Mouse (Mus musculus): Measurements from ENCODE around the gene Ubald2.
"Not testable (repeated sequence)": the region's sequence is repeated elsewhere in the genome, so short reads cannot be mapped to it uniquely, and the experiment has no call there.

Gene Ubald2

GRCm38 (mm10) chr11:116433356-116434286 lies at the start of gene Ubald2:
TSS of gene Ubald2 (plus strand) at chr11:116434094.
- DNase-seq (ENCODE audit: low read depth, low spot score): peak; percentile 100

GRCm38 (mm10) chr11:116384171-116384570 lies 49.7 kb upstream of the Ubald2 start:
- DNase-seq (ENCODE audit: low read depth, low spot score): no peak

GRCm38 (mm10) chr11:116385999-116386398 lies 47.9 kb upstream of the Ubald2 start:
- DNase-seq (ENCODE audit: low read depth, low spot score): no peak

GRCm38 (mm10) chr11:116387086-116388071 lies 46.5 kb upstream of the Ubald2 start:
- peak; percentile 23 for DNase-seq (ENCODE audit: low read depth, low spot score)

GRCm38 (mm10) chr11:116388841-116389480 lies 44.9 kb upstream of the Ubald2 start:
- peak; percentile 87 for DNase-seq (ENCODE audit: low read depth, low spot score)

- no peak for DNase-seq (ENCODE audit: low read depth, low spot score)
Observed at GRCm38 (mm10) chr11:116394769-116395168, 39.1 kb upstream of the Ubald2 start.

- DNase-seq (ENCODE audit: low read depth, low spot score): no peak
Observed at GRCm38 (mm10) chr11:116396276-116396933, 37.5 kb upstream of the Ubald2 start.

GRCm38 (mm10) chr11:116396934-116397330 lies 37.0 kb upstream of the Ubald2 start:
- DNase-seq (ENCODE audit: low read depth, low spot score): no peak

- DNase-seq (ENCODE audit: low read depth, low spot score): peak; percentile 30
Observed at GRCm38 (mm10) chr11:116397517-116398347, 36.2 kb upstream of the Ubald2 start.

- DNase-seq (ENCODE audit: low read depth, low spot score): no peak
Observed at GRCm38 (mm10) chr11:116398348-116398677, 35.6 kb upstream of the Ubald2 start.

GRCm38 (mm10) chr11:116400560-116400959 lies 33.3 kb upstream of the Ubald2 start:
- no peak for DNase-seq (ENCODE audit: low read depth, low spot score)

- DNase-seq (ENCODE audit: low read depth, low spot score): no peak
Observed at GRCm38 (mm10) chr11:116405601-116406000, 28.3 kb upstream of the Ubald2 start.

- DNase-seq (ENCODE audit: low read depth, low spot score): peak; percentile 63
Observed at GRCm38 (mm10) chr11:116406231-116406728, 27.6 kb upstream of the Ubald2 start.

- DNase-seq (ENCODE audit: low read depth, low spot score): no peak
Observed at GRCm38 (mm10) chr11:116409008-116409407, 24.9 kb upstream of the Ubald2 start.

GRCm38 (mm10) chr11:116410415-116410814 lies 23.5 kb upstream of the Ubald2 start:
- not testable (repeated sequence) for DNase-seq (ENCODE audit: low read depth, low spot score)

- DNase-seq (ENCODE audit: low read depth, low spot score): peak; percentile 85
Observed at GRCm38 (mm10) chr11:116411582-116411981, 22.3 kb upstream of the Ubald2 start.

GRCm38 (mm10) chr11:116412028-116412827 lies 21.7 kb upstream of the Ubald2 start:
- DNase-seq (ENCODE audit: low read depth, low spot score): peak; percentile 47

GRCm38 (mm10) chr11:116412904-116413630 lies 20.8 kb upstream of the Ubald2 start, which contains the start of gene Rnf157:
TSS of gene Rnf157 (minus strand) at chr11:116413032.
- peak; percentile 92 for DNase-seq (ENCODE audit: low read depth, low spot score)

Measured in brain, adult 2 months (tissue).